Mouse (Mus musculus) heart, adult 2 months (tissue): ENCODE measurements around the gene Ing4. TPM values are rescaled to one million over a fixed set of nuclear protein-coding genes. Genes with fewer than 3 reads are reported as not detected.

Experiments used
- DNase-seq, 2 experiments: peaks; one replicate each; pipeline ENCODE4 v3.0.0; 2021
- H3K27ac ChIP-seq: fragments of 200-600 bp; 2 replicates; pipeline ENCODE4 v1.8.1; 2022
- H3K27me3 ChIP-seq: fragments of 200-500 bp; 2 replicates; pipeline ENCODE4 v1.6.1; 2012; ENCODE audit warnings: mild to moderate bottlenecking, low read length, inconsistent platforms, mixed read lengths; ENCODE audit not compliant: control insufficient read depth, insufficient read depth
- H3K36me3 ChIP-seq: fragments of 200-500 bp; 2 replicates; pipeline ENCODE4 v1.6.1; 2012; ENCODE audit warnings: low read length, inconsistent platforms; ENCODE audit not compliant: control insufficient read depth, insufficient read depth
- H3K4me1 ChIP-seq: fragments of 200-500 bp; 2 replicates; pipeline ENCODE4 v1.6.1; 2011; ENCODE audit warnings: low read length; ENCODE audit not compliant: control insufficient read depth, insufficient read depth
- H3K4me3 ChIP-seq: fragments of 200-600 bp; 2 replicates; pipeline ENCODE4 v1.8.1; 2022
- H3K79me2 ChIP-seq: fragments of 200-500 bp; replicated peaks from 2 replicates; pipeline ENCODE4 v1.6.1; 2012; ENCODE audit warnings: mild to moderate bottlenecking, inconsistent platforms, low read length, moderate library complexity, mixed read lengths; ENCODE audit not compliant: control insufficient read depth, insufficient read depth
- H3K9ac ChIP-seq: fragments of 200-500 bp; 2 replicates; pipeline ENCODE4 v1.6.1; 2012; ENCODE audit warnings: low read depth, mild to moderate bottlenecking, control low read depth, inconsistent platforms, low read length, mixed read lengths
- CTCF ChIP-seq: fragments of 200-600 bp; IDR thresholded peaks from 2 replicates; pipeline ENCODE4 v1.8.1; 2022; ENCODE audit warnings: antibody characterized with exemption, mild to moderate bottlenecking, moderate library complexity
- EP300 ChIP-seq: fragments of 200-500 bp; IDR thresholded peaks from 2 replicates; pipeline ENCODE4 v1.6.1; 2011; ENCODE audit warnings: low read depth, low read length, control low read depth; ENCODE audit not compliant: insufficient read depth
- POLR2A ChIP-seq: fragments of 200-500 bp; IDR thresholded peaks from 2 replicates; pipeline ENCODE4 v1.6.1; 2011; ENCODE audit warnings: mild to moderate bottlenecking, low read depth, low read length, control low read depth; ENCODE audit not compliant: insufficient read depth
- WGBS: fragments of 180-500 bp; shearing (Covaris S2); methylation state at CpG from one replicate; pipeline ENCODE4 v1.1.7; 2018; 5-methylcytosine and 5-hydroxymethylcytosine counted together
- intact Hi-C: fragments of 180-260 bp; cut with DNase I; formaldehyde crosslinking; loops from one replicate; pipeline ENCODE4 v1.15.1; 2025
- microRNA-seq, 2 experiments: library from miRNA; unstranded; fragments of <30 nt; microRNA quantifications; one replicate each; pipeline ENCODE4 v1.2.0; 2021
- polyA plus RNA-seq: library from polyadenylated mRNA; depleted of rRNA; stranded (reverse); fragments of >200 nt; gene quantifications from 2 replicates; pipeline ENCODE4 v1.2.3, GENCODE M21; 2012; rRNA removed
- total RNA-seq, 2 experiments: library from RNA; stranded (reverse); gene quantifications; 2 replicates each; pipeline ENCODE4 v1.2.3; 2021

The Ing4 gene
- total and polyA plus RNA-seq, 3 experiments: 26.1 to 27.1 (median 26.3) TPM

DNA sequence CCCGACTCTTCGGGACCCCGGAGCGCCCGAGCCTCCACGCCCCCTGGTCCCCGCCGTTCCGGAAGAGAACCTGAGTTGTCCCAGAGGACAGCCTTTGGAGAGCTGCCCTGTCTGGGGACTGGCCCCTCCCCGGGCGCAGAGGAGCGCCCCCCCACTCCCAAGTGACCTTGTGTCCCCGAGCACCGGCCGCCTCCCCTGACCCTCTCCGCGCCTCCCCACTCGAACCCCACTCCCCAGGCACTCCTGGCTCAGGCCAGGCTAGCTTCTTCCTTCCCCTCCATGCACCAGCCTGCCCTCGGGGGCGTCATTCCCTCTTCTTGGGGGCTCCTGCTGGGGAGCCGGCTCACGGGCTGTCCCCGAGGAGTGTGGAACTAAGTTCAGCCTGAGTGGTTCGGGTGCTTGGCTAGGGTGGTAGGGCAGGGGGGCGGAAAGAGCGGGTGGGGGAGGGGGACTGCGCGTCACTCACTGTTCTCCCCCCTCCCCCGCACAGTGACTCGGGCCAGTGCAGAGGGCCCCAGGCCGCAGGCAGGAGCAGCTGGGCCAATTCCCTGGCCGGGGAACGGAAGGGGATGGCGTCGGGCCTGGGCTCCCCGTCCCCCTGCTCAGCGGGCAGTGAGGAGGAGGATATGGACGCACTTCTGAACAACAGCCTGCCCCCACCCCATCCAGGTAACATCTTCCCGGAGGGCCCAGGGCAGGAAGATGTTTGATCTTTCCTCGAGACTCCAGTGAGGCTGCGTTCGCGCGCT lies 57.2 kb downstream of the Ing4 start:
- peaks cover 5% of the 10 kb centered on the region for H3K79me2 ChIP-seq
- no peak for TF ChIP-seq CTCF
- no peak for TF ChIP-seq POLR2A
- TF ChIP-seq EP300: no peak
- WGBS: 1% methylated on average over 43 of the region's 44 CpGs
- peak overlapping the region; percentile 91 for H3K4me3 ChIP-seq
- intact Hi-C loops: loop anchor here (2.0 kb wide), 1 partner anchor 68 kb away; no protein-coding TSS in a partner anchor
- H3K9ac ChIP-seq: peak overlapping the region; percentile 94
- peaks cover 18% of the 10 kb centered on the region for H3K4me1 ChIP-seq
- H3K27ac ChIP-seq: peak overlapping the region; percentile 96
- DNase-seq: peak; percentile 80 to 82
- H3K36me3 ChIP-seq: peaks cover 15% of the 10 kb centered on the region
- no peaks in the 10 kb centered on the region for H3K27me3 ChIP-seq

- under 1% methylated on average over 12 of the region's 12 CpGs for WGBS
- peak overlapping the region; percentile 91 for H3K4me3 ChIP-seq
- DNase-seq: no peak
- no peaks in the 10 kb centered on the region for H3K27me3 ChIP-seq
- H3K36me3 ChIP-seq: peaks cover 15% of the 10 kb centered on the region
- peak overlapping the region; percentile 96 for H3K27ac ChIP-seq
- TF ChIP-seq EP300: no peak
- no peak for TF ChIP-seq CTCF
- no peak for TF ChIP-seq POLR2A
- peaks cover 5% of the 10 kb centered on the region for H3K79me2 ChIP-seq
- H3K4me1 ChIP-seq: peaks cover 18% of the 10 kb centered on the region
- intact Hi-C loops: loop anchor here (2.0 kb wide), 1 partner anchor 67 kb away; no protein-coding TSS in a partner anchor
- peak overlapping the region; percentile 94 for H3K9ac ChIP-seq
Observed at GRCm38 (mm10) chr6:125097346-125097689, 57.8 kb downstream of the Ing4 start.

DNA sequence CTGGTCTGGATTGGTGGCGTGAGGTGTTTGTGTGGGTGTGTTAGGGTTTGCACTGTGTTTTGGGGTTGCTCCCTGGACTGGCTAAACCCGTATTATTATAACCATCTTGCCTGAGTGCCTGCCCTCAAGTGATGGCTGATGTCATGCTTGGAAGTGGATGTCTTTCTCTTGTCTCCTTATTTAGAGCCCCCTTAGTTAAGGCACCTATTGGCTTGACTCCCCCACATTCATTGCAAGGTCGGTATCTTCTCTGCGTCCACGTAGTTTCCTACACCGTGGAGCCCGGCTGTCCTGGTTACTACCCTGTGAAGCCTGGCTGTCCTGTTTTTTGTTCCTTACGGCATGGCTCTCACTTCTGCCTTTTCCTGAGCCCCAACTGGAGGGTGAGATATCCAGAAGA lies 58.4 kb downstream of the Ing4 start:
- intact Hi-C loops: loop anchor here (2.0 kb wide), 1 partner anchor 67 kb away; no protein-coding TSS in a partner anchor
- DNase-seq: no peak
- Histone ChIP-seq H3K36me3 (peaks cover 15% of the 10 kb centered on the region), H3K4me1 (peaks cover 18% of the 10 kb centered on the region), H3K27ac (peak overlapping the region; percentile 10), H3K9ac (peak overlapping the region; percentile 94), H3K27me3 (no peaks in the 10 kb centered on the region), H3K79me2 (peaks cover 5% of the 10 kb centered on the region), H3K4me3 (peak overlapping the region; percentile 91)
- TF ChIP-seq POLR2A (no peak), CTCF (no peak), EP300 (no peak)
- 19% methylated on average over 8 of the region's 8 CpGs for WGBS

- Histone ChIP-seq H3K4me3 (peak overlapping the region; percentile 15; the same call in 1 of the 2 replicates), H3K36me3 (peaks cover 15% of the 10 kb centered on the region), H3K27ac (peak overlapping the region; percentile 40), H3K79me2 (peaks cover 5% of the 10 kb centered on the region), H3K27me3 (no peaks in the 10 kb centered on the region), H3K4me1 (peaks cover 18% of the 10 kb centered on the region), H3K9ac (peak overlapping the region; percentile 6; the same call in 1 of the 2 replicates)
- TF ChIP-seq CTCF (no peak), EP300 (no peak), POLR2A (no peak)
- DNase-seq: peak in 1 of 2 experiments; percentile 39
- intact Hi-C loops: no loop called here
- WGBS: 39% methylated on average over 3 of the region's 3 CpGs
Observed at GRCm38 (mm10) chr6:125098513-125098912, 59.0 kb downstream of the Ing4 start.

Small RNAs within 50 kb of the gene (microRNA-seq; reads per million reads assigned to microRNA genes)
- gene Mir7045: 0 reads per million in 2 experiments

Other genes with a start within 250 kb of the Ing4 start
- gene Spsb2, start 231.1 kb upstream of the Ing4 start, total RNA-seq: 1 to 10 TPM; 3.2 TPM
- gene Spsb2, start 231.1 kb upstream of the Ing4 start, polyA plus RNA-seq: 2.8 and 4.4 TPM in 2 replicates
- 100 to 1,000 TPM; 788 to 884 TPM for gene Tpi1, start 225.5 kb upstream of the Ing4 start, total RNA-seq
- 870 and 1,222 TPM in 2 replicates for gene Tpi1, start 225.5 kb upstream of the Ing4 start, polyA plus RNA-seq
- gene Usp5, start 210.3 kb upstream of the Ing4 start, total RNA-seq: 10 to 100 TPM; 68.4 to 72.3 TPM
- gene Usp5, start 210.3 kb upstream of the Ing4 start, polyA plus RNA-seq: 51.0 and 74.9 TPM in 2 replicates
- under 1 TPM; 0.32 to 0.70 TPM for gene Cdca3, start 210.2 kb upstream of the Ing4 start, total RNA-seq
- gene Cdca3, start 210.2 kb upstream of the Ing4 start, polyA plus RNA-seq: 0.72 and 1.9 TPM in 2 replicates
- gene Gnb3, start 199.5 kb upstream of the Ing4 start, total RNA-seq: 10 to 100 TPM in 1 of 2 experiments, 1 to 10 TPM in 1; 6.1 to 10.9 TPM
- gene Gnb3, start 199.5 kb upstream of the Ing4 start, polyA plus RNA-seq: 6.9 and 14.0 TPM in 2 replicates
- gene P3h3, start 182.0 kb upstream of the Ing4 start, total RNA-seq: 10 to 100 TPM in 1 of 2 experiments, 1 to 10 TPM in 1; 6.9 to 10.6 TPM
- gene P3h3, start 182.0 kb upstream of the Ing4 start, polyA plus RNA-seq: 15.5 and 16.2 TPM in 2 replicates
- under 1 TPM; 0.41 to 0.44 TPM for gene Gpr162, start 175.8 kb upstream of the Ing4 start, total RNA-seq
- gene Gpr162, start 175.8 kb upstream of the Ing4 start, polyA plus RNA-seq: 1.0 and 1.4 TPM in 2 replicates
- gene Cd4, start 151.5 kb upstream of the Ing4 start, total RNA-seq: under 1 TPM; 0.34 to 0.57 TPM
- 0.53 and 0.66 TPM in 2 replicates for gene Cd4, start 151.5 kb upstream of the Ing4 start, polyA plus RNA-seq
- gene Lag3, start 128.1 kb upstream of the Ing4 start, total RNA-seq: under 1 TPM; 0.32 to 0.34 TPM
- gene Lag3, start 128.1 kb upstream of the Ing4 start, polyA plus RNA-seq: 0.29 and 0.47 TPM in 2 replicates
- gene Ptms, start 119.7 kb upstream of the Ing4 start, total RNA-seq: 100 to 1,000 TPM; 154 to 163 TPM
- 547 and 614 TPM in 2 replicates for gene Ptms, start 119.7 kb upstream of the Ing4 start, polyA plus RNA-seq
- gene Mlf2, start 108.4 kb upstream of the Ing4 start, total RNA-seq: 100 to 1,000 TPM; 179 to 194 TPM
- gene Mlf2, start 108.4 kb upstream of the Ing4 start, polyA plus RNA-seq: 259 and 275 TPM in 2 replicates
- gene Cops7a, start 74.2 kb upstream of the Ing4 start, total RNA-seq: 10 to 100 TPM; 83.2 to 99.8 TPM
- gene Cops7a, start 74.2 kb upstream of the Ing4 start, polyA plus RNA-seq: 208 and 238 TPM in 2 replicates
- under 1 TPM; 0.43 to 0.50 TPM for gene Pianp, start 43.1 kb upstream of the Ing4 start, total RNA-seq
- 1.7 and 2.0 TPM in 2 replicates for gene Pianp, start 43.1 kb upstream of the Ing4 start, polyA plus RNA-seq
- 10 to 100 TPM; 22.4 to 22.8 TPM for gene Zfp384, start 30.6 kb upstream of the Ing4 start, total RNA-seq
- 28.2 and 33.5 TPM in 2 replicates for gene Zfp384, start 30.6 kb upstream of the Ing4 start, polyA plus RNA-seq
- gene Acrbp, start 9.9 kb downstream of the Ing4 start, total RNA-seq: 1 to 10 TPM; 1.9 to 2.3 TPM
- gene Acrbp, start 9.9 kb downstream of the Ing4 start, polyA plus RNA-seq: 13.6 and 16.3 TPM in 2 replicates
- gene Lpar5, start 28.2 kb downstream of the Ing4 start, total RNA-seq: under 1 TPM in 1 of 2 experiments, not detected in 1; 0.20 TPM
- gene Lpar5, start 28.2 kb downstream of the Ing4 start, polyA plus RNA-seq: 1.2 and 2.3 TPM in 2 replicates
- gene Chd4, start 56.2 kb downstream of the Ing4 start, total RNA-seq: 100 to 1,000 TPM in 1 of 2 experiments, 10 to 100 TPM in 1; 97.1 to 113 TPM
- 28.3 and 31.6 TPM in 2 replicates for gene Chd4, start 56.2 kb downstream of the Ing4 start, polyA plus RNA-seq
- 10 to 100 TPM; 18.9 to 20.3 TPM for gene Nop2, start 92.1 kb downstream of the Ing4 start, total RNA-seq
- gene Nop2, start 92.1 kb downstream of the Ing4 start, polyA plus RNA-seq: 8.3 and 13.6 TPM in 2 replicates
- gene Iffo1, start 105.5 kb downstream of the Ing4 start, total RNA-seq: 1 to 10 TPM; 5.7 to 7.0 TPM
- 19.7 and 21.8 TPM in 2 replicates for gene Iffo1, start 105.5 kb downstream of the Ing4 start, polyA plus RNA-seq
- 1,000 to 10,000 TPM; 4,018 to 4,312 TPM for gene Gapdh, start 126.7 kb downstream of the Ing4 start, total RNA-seq
- gene Gapdh, start 126.7 kb downstream of the Ing4 start, polyA plus RNA-seq: 7,726 and 8,318 TPM in 2 replicates
- gene Ncapd2, start 151.9 kb downstream of the Ing4 start, total RNA-seq: 10 to 100 TPM; 17.6 TPM
- gene Ncapd2, start 151.9 kb downstream of the Ing4 start, polyA plus RNA-seq: 34.0 and 40.2 TPM in 2 replicates
- gene Mrpl51, start 152.0 kb downstream of the Ing4 start, total RNA-seq: 100 to 1,000 TPM; 303 to 343 TPM
- gene Mrpl51, start 152.0 kb downstream of the Ing4 start, polyA plus RNA-seq: 166 and 170 TPM in 2 replicates
- 1 to 10 TPM; 4.9 to 5.3 TPM for gene Vamp1, start 175.8 kb downstream of the Ing4 start, total RNA-seq
- 14.1 and 20.4 TPM in 2 replicates for gene Vamp1, start 175.8 kb downstream of the Ing4 start, polyA plus RNA-seq
- gene Tapbpl, start 192.1 kb downstream of the Ing4 start, total RNA-seq: 1 to 10 TPM; 4.1 to 6.6 TPM
- 7.4 and 7.6 TPM in 2 replicates for gene Tapbpl, start 192.1 kb downstream of the Ing4 start, polyA plus RNA-seq
- gene Cd27, start 197.2 kb downstream of the Ing4 start, total RNA-seq: under 1 TPM; 0.41 to 0.42 TPM
- gene Cd27, start 197.2 kb downstream of the Ing4 start, polyA plus RNA-seq: 0.67 and 2.2 TPM in 2 replicates
- not detected for gene Tuba3a, start 246.3 kb downstream of the Ing4 start, total RNA-seq
- 0.82 and 0.92 TPM in 2 replicates for gene Tuba3a, start 246.3 kb downstream of the Ing4 start, polyA plus RNA-seq